Mouse (Mus musculus): ENCODE results near the gene Bach2.

- TF ChIP-seq POLR2A (IDR thresholded peaks at IDR 0.05; ENCODE audit: borderline replicate concordance, extremely low read depth, low read depth, low read length): no peak
- TF ChIP-seq CTCF (IDR thresholded peaks at IDR 0.05; ENCODE audit: insufficient read depth, low read length): no peak
These were observed 85.5 kb downstream of the Bach2 start for GRCm38 (mm10) chr4:32324111-32324510.
